Mouse (Mus musculus): ENCODE data around the gene Slc6a2.

- TF ChIP-seq GATA1 (IDR thresholded peaks at IDR 0.05; ENCODE audit: low read length) = no peak
- no peak for TF ChIP-seq TAL1 (IDR thresholded peaks at IDR 0.05; ENCODE audit: low read length)
Measured at GRCm38 (mm10) chr8:92961088-92961487, 1.2 kb downstream of the Slc6a2 start.
